Mouse (Mus musculus): ENCODE measurements around the gene Copz1. TPM values are rescaled to one million over a fixed set of nuclear protein-coding genes. Genes with fewer than 3 reads are reported as not detected.

Gene Copz1
- polyA plus RNA-seq, 1 experiment from 2014 or later: 289 TPM

- no peak for ATAC-seq (ENCODE audit: insufficient number of reproducible peaks, insufficient read depth, low FRiP score, low read depth)
These were observed 33.5 kb downstream of the Copz1 start for GRCm38 (mm10) chr15:103305792-103306645.

GRCm38 (mm10) chr15:103307125-103307524, 34.6 kb downstream of the Copz1 start:
- peak overlapping the region; percentile 11; the same call in 1 of the 2 replicates for H3K4me2 ChIP-seq (replicated peaks; ENCODE audit: low read depth, low read length)
- no peak for ATAC-seq (ENCODE audit: insufficient number of reproducible peaks, insufficient read depth, low FRiP score, low read depth)
- no peak overlapping the region for H3K4me3 ChIP-seq (ENCODE audit: low read depth, low read length)
- H3K9ac ChIP-seq (replicated peaks; ENCODE audit: low read depth, low read length): no peak overlapping the region; the same call in 1 of the 2 replicates
- no peaks in the 10 kb centered on the region for H3K36me3 ChIP-seq (ENCODE audit: control insufficient read depth, insufficient read depth, low read length)
- no peaks in the 10 kb centered on the region for H3K9me3 ChIP-seq (ENCODE audit: control insufficient read depth, low read depth, low read length)
- WGBS: 3% methylated on average over 7 of the region's 7 CpGs
- H3K27me3 ChIP-seq (ENCODE audit: control insufficient read depth, insufficient read depth, low read length): no peaks in the 10 kb centered on the region
- 0 out of 2 replicates have a peak overlapping the region, but pooled peaks have one; percentile 17 for H3K27ac ChIP-seq (ENCODE audit: low read length)
- H3K4me1 ChIP-seq (ENCODE audit: control insufficient read depth, insufficient read depth, low read length): peaks cover 45% of the 10 kb centered on the region

More at GRCm38 (mm10) chr15:103305792-103306645, 33.5 kb downstream of the Copz1 start:
- Histone ChIP-seq H3K36me3 (ENCODE audit: control insufficient read depth, insufficient read depth, low read length) (no peaks in the 10 kb centered on the region), H3K4me3 (ENCODE audit: low read depth, low read length) (peak overlapping the region; percentile 38), H3K4me1 (ENCODE audit: control insufficient read depth, insufficient read depth, low read length) (peaks cover 55% of the 10 kb centered on the region), H3K27me3 (ENCODE audit: control insufficient read depth, insufficient read depth, low read length) (no peaks in the 10 kb centered on the region), H3K4me2 (replicated peaks; ENCODE audit: low read depth, low read length) (peak overlapping the region; percentile 64), H3K27ac (ENCODE audit: low read length) (peak overlapping the region; percentile 87), H3K9ac (replicated peaks; ENCODE audit: low read depth, low read length) (peak overlapping the region; percentile 57), H3K9me3 (ENCODE audit: control insufficient read depth, low read depth, low read length) (no peaks in the 10 kb centered on the region)
- 31% methylated on average over 8 of the region's 8 CpGs for WGBS

GRCm38 (mm10) chr15:103308056-103308875, 35.8 kb downstream of the Copz1 start:
- H3K9me3 ChIP-seq (ENCODE audit: control insufficient read depth, low read depth, low read length): no peaks in the 10 kb centered on the region
- no peak overlapping the region for H3K4me3 ChIP-seq (ENCODE audit: low read depth, low read length)
- peak overlapping the region; percentile 35 for H3K4me2 ChIP-seq (replicated peaks; ENCODE audit: low read depth, low read length)
- H3K27me3 ChIP-seq (ENCODE audit: control insufficient read depth, insufficient read depth, low read length): no peaks in the 10 kb centered on the region
- peaks cover 34% of the 10 kb centered on the region for H3K4me1 ChIP-seq (ENCODE audit: control insufficient read depth, insufficient read depth, low read length)
- WGBS: 38% methylated on average over 28 of the region's 28 CpGs
- H3K9ac ChIP-seq (replicated peaks; ENCODE audit: low read depth, low read length): no peak overlapping the region
- no peak for ATAC-seq (ENCODE audit: insufficient number of reproducible peaks, insufficient read depth, low FRiP score, low read depth)
- no peaks in the 10 kb centered on the region for H3K36me3 ChIP-seq (ENCODE audit: control insufficient read depth, insufficient read depth, low read length)
- no peak overlapping the region for H3K27ac ChIP-seq (ENCODE audit: low read length)

- Histone ChIP-seq H3K9ac (replicated peaks; ENCODE audit: low read depth, low read length) (no peak overlapping the region), H3K27ac (ENCODE audit: low read length) (no peak overlapping the region; the same call in 1 of the 2 replicates), H3K9me3 (ENCODE audit: control insufficient read depth, low read depth, low read length) (no peaks in the 10 kb centered on the region), H3K4me2 (replicated peaks; ENCODE audit: low read depth, low read length) (peak overlapping the region; percentile 35), H3K27me3 (ENCODE audit: control insufficient read depth, insufficient read depth, low read length) (no peaks in the 10 kb centered on the region), H3K4me1 (ENCODE audit: control insufficient read depth, insufficient read depth, low read length) (peaks cover 30% of the 10 kb centered on the region), H3K36me3 (ENCODE audit: control insufficient read depth, insufficient read depth, low read length) (no peaks in the 10 kb centered on the region), H3K4me3 (ENCODE audit: low read depth, low read length) (no peak overlapping the region)
- ATAC-seq (ENCODE audit: insufficient number of reproducible peaks, insufficient read depth, low FRiP score, low read depth): no peak
- 65% methylated on average over 26 of the region's 26 CpGs for WGBS
These were observed 36.5 kb downstream of the Copz1 start for GRCm38 (mm10) chr15:103308876-103309580.

DNA sequence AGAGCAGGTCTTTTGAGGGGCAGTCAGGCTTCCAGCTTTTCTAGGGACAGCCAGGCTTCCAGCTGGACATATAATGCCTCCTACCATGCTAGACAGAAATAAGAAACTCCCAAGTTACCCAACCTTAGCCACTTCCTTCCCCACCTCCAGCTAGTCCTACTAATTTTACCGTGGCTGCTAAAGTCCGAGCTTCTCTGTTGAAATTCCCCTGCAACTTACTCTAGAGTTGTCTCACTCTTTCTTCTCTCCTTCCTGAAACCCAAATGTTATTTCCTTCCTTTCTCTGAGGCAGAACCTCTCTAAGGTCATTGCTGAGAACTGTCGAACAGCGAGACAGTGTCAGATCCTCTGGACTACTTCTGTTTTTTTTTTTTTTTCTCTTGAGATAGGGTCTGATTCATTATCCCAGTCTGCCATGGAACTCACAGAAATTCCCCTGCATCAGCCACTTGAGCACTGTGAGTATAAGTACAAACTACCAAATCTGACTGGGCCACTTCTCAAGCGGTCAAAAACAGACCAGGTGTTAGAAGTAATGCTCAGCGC, 37.9 kb downstream of the Copz1 start, which contains the start of gene Gpr84:
Gene Gpr84 (minus strand): TSS at position 248 of the 546 bp plus-strand sequence.
- Histone ChIP-seq H3K4me1 (ENCODE audit: control insufficient read depth, insufficient read depth, low read length) (peaks cover 33% of the 10 kb centered on the region), H3K27me3 (ENCODE audit: control insufficient read depth, insufficient read depth, low read length) (no peaks in the 10 kb centered on the region), H3K36me3 (ENCODE audit: control insufficient read depth, insufficient read depth, low read length) (no peaks in the 10 kb centered on the region), H3K27ac (ENCODE audit: low read length) (no peak within 1 kb of the TSS; the same call in 1 of the 2 replicates), H3K9ac (replicated peaks; ENCODE audit: low read depth, low read length) (no peak within 1 kb of the TSS), H3K4me3 (ENCODE audit: low read depth, low read length) (no peak within 1 kb of the TSS), H3K9me3 (ENCODE audit: control insufficient read depth, low read depth, low read length) (no peaks in the 10 kb centered on the region), H3K4me2 (replicated peaks; ENCODE audit: low read depth, low read length) (no peak within 1 kb of the TSS)
- ATAC-seq (ENCODE audit: insufficient number of reproducible peaks, insufficient read depth, low FRiP score, low read depth): no peak
- 60% methylated on average over 6 of the region's 6 CpGs for WGBS

- no peak for ATAC-seq (ENCODE audit: insufficient number of reproducible peaks, insufficient read depth, low FRiP score, low read depth)
- 19% methylated on average over 18 of the region's 18 CpGs for WGBS
- peak overlapping the region; percentile 46; the same call in 1 of the 2 replicates for H3K4me2 ChIP-seq (replicated peaks; ENCODE audit: low read depth, low read length)
- peaks cover 10% of the 10 kb centered on the region; the same call in 1 of the 2 replicates for H3K36me3 ChIP-seq (ENCODE audit: control insufficient read depth, insufficient read depth, low read length)
- H3K27ac ChIP-seq (ENCODE audit: low read length): no peak overlapping the region
- H3K4me1 ChIP-seq (ENCODE audit: control insufficient read depth, insufficient read depth, low read length): peaks cover 23% of the 10 kb centered on the region; the same call in 1 of the 2 replicates
- H3K9me3 ChIP-seq (ENCODE audit: control insufficient read depth, low read depth, low read length): no peaks in the 10 kb centered on the region
- H3K4me3 ChIP-seq (ENCODE audit: low read depth, low read length): no peak overlapping the region
- H3K27me3 ChIP-seq (ENCODE audit: control insufficient read depth, insufficient read depth, low read length): no peaks in the 10 kb centered on the region
- no peak overlapping the region for H3K9ac ChIP-seq (replicated peaks; ENCODE audit: low read depth, low read length)
These were observed 41.1 kb downstream of the Copz1 start for GRCm38 (mm10) chr15:103313495-103314095.

- peak overlapping the region; percentile 18; the same call in 1 of the 2 replicates for H3K4me3 ChIP-seq (ENCODE audit: low read depth, low read length)
- no peak overlapping the region for H3K9ac ChIP-seq (replicated peaks; ENCODE audit: low read depth, low read length)
- H3K27me3 ChIP-seq (ENCODE audit: control insufficient read depth, insufficient read depth, low read length): no peaks in the 10 kb centered on the region
- peak overlapping the region; percentile 46 for H3K4me2 ChIP-seq (replicated peaks; ENCODE audit: low read depth, low read length)
- H3K36me3 ChIP-seq (ENCODE audit: control insufficient read depth, insufficient read depth, low read length): peaks cover 10% of the 10 kb centered on the region; the same call in 1 of the 2 replicates
- peaks cover 23% of the 10 kb centered on the region; the same call in 1 of the 2 replicates for H3K4me1 ChIP-seq (ENCODE audit: control insufficient read depth, insufficient read depth, low read length)
- no peak overlapping the region for H3K27ac ChIP-seq (ENCODE audit: low read length)
- ATAC-seq (ENCODE audit: insufficient number of reproducible peaks, insufficient read depth, low FRiP score, low read depth): no peak
- WGBS: 52% methylated on average over 22 of the region's 22 CpGs
- H3K9me3 ChIP-seq (ENCODE audit: control insufficient read depth, low read depth, low read length): no peaks in the 10 kb centered on the region
These were observed 41.7 kb downstream of the Copz1 start for GRCm38 (mm10) chr15:103314181-103314580.
